Mouse (Mus musculus) midbrain, embryonic 15.5 days (tissue): ENCODE results near the gene Mlx. TPM values are rescaled to one million over a fixed set of nuclear protein-coding genes. Genes with fewer than 3 reads are reported as not detected.
"Not testable (repeated sequence)": the region's sequence is repeated elsewhere in the genome, so short reads cannot be mapped to it uniquely, and the experiment has no call there.

Experiments
- ATAC-seq: fragments of 200-750 bp; cut with Nextera tagmentation; replicated peaks from 2 replicates; pipeline ENCODE4 v1.8.0; 2017; ENCODE audit warnings: moderate TSS enrichment
- H3K27ac ChIP-seq: fragments of 300-500 bp; sonication (generic); 2 replicates; pipeline ENCODE4 v1.5.1; 2015; ENCODE audit warnings: mild to moderate bottlenecking, inconsistent platforms
- H3K27me3 ChIP-seq: fragments of 300-500 bp; sonication (generic); replicated peaks from 2 replicates; pipeline ENCODE4 v1.6.1; 2015; ENCODE audit warnings: inconsistent platforms
- H3K36me3 ChIP-seq: fragments of 300-500 bp; sonication (generic); replicated peaks from 2 replicates; pipeline ENCODE4 v1.6.1; 2015; ENCODE audit warnings: inconsistent platforms
- H3K4me1 ChIP-seq: fragments of 300-500 bp; sonication (generic); 2 replicates; pipeline ENCODE4 v1.6.1; 2015; ENCODE audit warnings: inconsistent platforms
- H3K4me2 ChIP-seq: fragments of 300-500 bp; sonication (generic); 2 replicates; pipeline ENCODE4 v1.6.1; 2015; ENCODE audit warnings: inconsistent platforms, mild to moderate bottlenecking, moderate library complexity
- H3K4me3 ChIP-seq: fragments of 300-500 bp; sonication (generic); 2 replicates; pipeline ENCODE4 v1.5.1; 2015; ENCODE audit warnings: mild to moderate bottlenecking, inconsistent platforms
- H3K9ac ChIP-seq: fragments of 300-500 bp; sonication (generic); 2 replicates; pipeline ENCODE4 v1.6.1; 2015; ENCODE audit warnings: mild to moderate bottlenecking, inconsistent platforms
- H3K9me3 ChIP-seq: fragments of 300-500 bp; sonication (generic); 2 replicates; pipeline ENCODE4 v1.6.1; 2016; ENCODE audit warnings: inconsistent platforms
- whole genome bisulfite sequencing: fragments of 180-500 bp; shearing (Covaris S2); methylation state at CpG from one replicate; pipeline ENCODE4 v1.1.7; 2015; ENCODE audit warnings: mixed read lengths; 5-methylcytosine and 5-hydroxymethylcytosine counted together
- polyA plus RNA-seq: library from polyadenylated mRNA; unstranded; fragments of >200 nt; fragmentation: Nextera tagmentation; extraction: Ambion mirVana; gene quantifications from 2 replicates; pipeline ENCODE4 v1.2.1, GENCODE M21; 2015

Gene Mlx
- polyA plus RNA-seq, 1 experiment from 2014 or later = 103 TPM

DNA sequence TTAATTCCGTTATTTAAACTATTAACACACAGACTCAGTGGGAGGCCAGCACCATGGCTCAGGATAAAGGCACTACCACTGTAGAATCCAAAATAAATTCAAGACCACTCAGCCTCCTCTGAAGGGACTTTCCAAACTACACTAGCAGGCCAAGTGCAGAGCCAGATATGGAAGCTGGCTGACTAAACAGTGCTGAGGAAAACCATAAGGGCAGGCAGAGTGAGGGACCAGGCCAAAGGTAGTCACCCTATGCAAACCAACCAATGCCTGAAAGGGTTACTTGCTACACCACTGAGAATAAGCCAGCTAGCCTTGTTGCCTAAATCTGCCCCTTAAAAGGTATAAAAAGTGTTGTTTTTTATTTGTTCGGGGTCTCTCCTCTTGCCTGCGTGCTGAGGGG, 25.1 kb downstream of the Mlx start:
- H3K4me3 ChIP-seq = no peak overlapping the region
- no peaks in the 10 kb centered on the region for H3K27me3 ChIP-seq
- no peaks in the 10 kb centered on the region for H3K9me3 ChIP-seq
- no peak overlapping the region for H3K4me2 ChIP-seq
- no peak for ATAC-seq
- H3K9ac ChIP-seq = no peak overlapping the region
- 88% methylated on average over 3 of the region's 3 CpGs for WGBS
- H3K36me3 ChIP-seq = no peaks in the 10 kb centered on the region
- no peak overlapping the region for H3K27ac ChIP-seq
- H3K4me1 ChIP-seq = peaks cover 13% of the 10 kb centered on the region

GRCm38 (mm10) chr11:101115564-101115963, 28.5 kb downstream of the Mlx start:
- Histone ChIP-seq H3K9ac (no peak overlapping the region), H3K9me3 (no peaks in the 10 kb centered on the region), H3K27ac (no peak overlapping the region), H3K4me1 (peaks cover 36% of the 10 kb centered on the region), H3K4me2 (no peak overlapping the region), H3K36me3 (no peaks in the 10 kb centered on the region), H3K27me3 (no peaks in the 10 kb centered on the region), H3K4me3 (no peak overlapping the region)
- ATAC-seq = no peak
- WGBS = 67% methylated on average over 2 of the region's 2 CpGs

- Histone ChIP-seq H3K27me3 (no peaks in the 10 kb centered on the region), H3K27ac (no peak overlapping the region), H3K4me2 (peak overlapping the region; percentile 97), H3K9me3 (no peaks in the 10 kb centered on the region), H3K36me3 (no peaks in the 10 kb centered on the region; the same call in 1 of the 2 replicates), H3K4me1 (peaks cover 50% of the 10 kb centered on the region), H3K9ac (no peak overlapping the region), H3K4me3 (peak overlapping the region; percentile 84; the same call in 1 of the 2 replicates)
- no peak for ATAC-seq
- WGBS = 50% methylated on average over 4 of the region's 4 CpGs
These were observed 31.0 kb downstream of the Mlx start for GRCm38 (mm10) chr11:101118105-101118504.

GRCm38 (mm10) chr11:101119131-101119760, 32.2 kb downstream of the Mlx start:
- Histone ChIP-seq H3K27ac (peak overlapping the region; percentile 89), H3K27me3 (no peaks in the 10 kb centered on the region), H3K9me3 (no peaks in the 10 kb centered on the region), H3K9ac (peak overlapping the region; percentile 95), H3K4me2 (peak overlapping the region; percentile 97), H3K4me3 (peak overlapping the region; percentile 84), H3K36me3 (peaks cover 9% of the 10 kb centered on the region), H3K4me1 (peaks cover 50% of the 10 kb centered on the region)
- peak; percentile 83 for ATAC-seq
- under 1% methylated on average over 36 of the region's 39 CpGs for WGBS

DNA sequence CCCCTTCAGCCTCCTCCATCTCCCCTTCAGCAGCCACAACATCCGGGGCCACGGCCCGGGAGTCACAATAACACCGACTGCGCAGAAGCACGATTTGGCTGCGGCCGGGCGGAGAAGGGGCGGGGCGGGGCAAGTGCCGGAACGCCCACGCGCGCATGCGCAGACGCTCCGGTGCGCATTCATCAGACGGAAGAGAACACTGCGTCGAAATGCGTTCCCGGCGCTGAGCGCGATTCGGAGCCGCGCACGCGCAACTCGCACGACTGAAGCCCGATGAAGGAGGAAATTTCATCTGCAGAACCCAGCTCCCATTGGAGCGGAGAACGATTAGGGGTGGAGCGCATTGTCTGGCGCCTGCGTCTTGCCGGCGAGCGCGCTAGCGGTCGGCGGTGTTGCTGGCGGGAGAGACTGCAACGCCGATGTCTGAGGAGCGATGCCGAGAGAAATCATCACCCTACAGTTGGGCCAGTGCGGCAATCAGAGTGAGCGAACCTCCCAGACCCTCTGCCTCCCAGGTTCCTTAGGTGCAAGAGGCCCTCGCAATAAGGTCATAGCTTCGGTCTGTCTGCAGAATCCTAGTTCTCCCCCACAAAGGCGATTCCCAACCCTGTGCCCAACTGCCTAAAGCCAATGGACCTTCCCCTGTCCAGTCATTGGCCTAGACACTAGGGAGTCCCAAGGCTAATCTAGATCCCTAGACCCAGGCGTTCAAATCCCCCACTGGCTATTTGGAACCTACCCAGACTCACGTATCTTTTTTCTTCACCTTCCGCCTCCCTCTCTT, 32.9 kb downstream of the Mlx start, which contains the start of the genes Retreg3 and Tubg1:
Retreg3 (minus strand) TSS at position 133 of the 784 bp plus-strand sequence.
Tubg1 (plus strand) TSS at position 178 of the 784 bp plus-strand sequence.
- ATAC-seq = peak; percentile 97

GRCm38 (mm10) chr11:101120545-101121188, 33.6 kb downstream of the Mlx start:
- Histone ChIP-seq H3K4me3 (peak overlapping the region; percentile 84), H3K9ac (peak overlapping the region; percentile 67), H3K4me1 (peaks cover 45% of the 10 kb centered on the region), H3K36me3 (peaks cover 12% of the 10 kb centered on the region), H3K4me2 (peak overlapping the region; percentile 97), H3K9me3 (no peaks in the 10 kb centered on the region), H3K27ac (peak overlapping the region; percentile 86), H3K27me3 (no peaks in the 10 kb centered on the region)
- ATAC-seq = no peak
- 21% methylated on average over 19 of the region's 19 CpGs for WGBS

More for the DNA sequence above, 32.9 kb downstream of the Mlx start, which contains the start of the genes Retreg3 and Tubg1:
- under 1% methylated on average over 61 of the region's 61 CpGs for WGBS
- H3K4me2 ChIP-seq = peak within 1 kb of the TSS; percentile 97
- peak within 1 kb of the TSS; percentile 89 for H3K27ac ChIP-seq
- H3K27me3 ChIP-seq = no peaks in the 10 kb centered on the region
- peak within 1 kb of the TSS; percentile 84 for H3K4me3 ChIP-seq
- no peaks in the 10 kb centered on the region for H3K9me3 ChIP-seq
- peaks cover 50% of the 10 kb centered on the region for H3K4me1 ChIP-seq
- peaks cover 9% of the 10 kb centered on the region for H3K36me3 ChIP-seq
- H3K9ac ChIP-seq = peak within 1 kb of the TSS; percentile 95

DNA sequence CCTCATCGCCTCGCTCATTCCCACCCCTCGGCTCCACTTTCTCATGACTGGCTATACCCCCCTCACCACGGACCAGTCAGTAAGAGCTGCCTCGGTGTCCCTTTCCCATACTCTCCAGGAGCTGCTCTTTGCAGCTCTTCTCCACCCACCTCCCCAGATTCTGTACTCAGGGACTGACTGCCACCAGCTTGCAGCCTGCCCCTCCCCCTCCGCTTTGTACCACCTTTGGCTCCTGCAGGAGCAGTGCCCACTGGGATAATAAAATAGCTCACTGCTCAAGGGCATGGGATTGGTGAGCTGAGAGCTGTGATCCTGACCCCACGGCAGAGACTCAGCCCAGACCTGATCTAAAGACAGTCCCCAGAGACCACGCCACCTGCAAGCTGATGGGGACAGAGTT, 37.4 kb downstream of the Mlx start:
- H3K4me3 ChIP-seq, H3K9ac ChIP-seq, H3K27ac ChIP-seq, H3K9me3 ChIP-seq, ATAC-seq, H3K27me3 ChIP-seq, H3K4me2 ChIP-seq: not testable (repeated sequence)
- Histone ChIP-seq H3K36me3 (peaks cover 25% of the 10 kb centered on the region), H3K4me1 (peaks cover 16% of the 10 kb centered on the region)
- WGBS = 96% methylated on average over 8 of the region's 8 CpGs

DNA sequence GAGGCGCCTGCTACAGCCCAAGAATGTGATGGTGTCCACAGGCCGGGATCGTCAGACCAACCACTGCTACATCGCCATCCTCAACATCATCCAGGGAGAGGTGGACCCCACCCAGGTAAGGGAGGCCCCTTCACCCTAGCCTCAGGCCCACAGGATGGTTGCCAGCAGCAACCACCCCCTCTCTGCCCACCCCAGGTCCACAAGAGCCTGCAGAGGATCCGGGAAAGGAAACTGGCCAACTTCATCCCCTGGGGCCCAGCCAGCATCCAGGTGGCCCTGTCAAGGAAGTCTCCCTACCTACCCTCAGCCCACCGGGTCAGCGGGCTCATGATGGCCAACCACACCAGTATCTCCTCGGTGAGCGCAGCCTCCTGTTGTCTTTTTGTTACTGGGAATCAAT, 37.9 kb downstream of the Mlx start:
- not testable (repeated sequence) for ATAC-seq, H3K9ac ChIP-seq
- 97% methylated on average over 9 of the region's 9 CpGs for WGBS

DNA sequence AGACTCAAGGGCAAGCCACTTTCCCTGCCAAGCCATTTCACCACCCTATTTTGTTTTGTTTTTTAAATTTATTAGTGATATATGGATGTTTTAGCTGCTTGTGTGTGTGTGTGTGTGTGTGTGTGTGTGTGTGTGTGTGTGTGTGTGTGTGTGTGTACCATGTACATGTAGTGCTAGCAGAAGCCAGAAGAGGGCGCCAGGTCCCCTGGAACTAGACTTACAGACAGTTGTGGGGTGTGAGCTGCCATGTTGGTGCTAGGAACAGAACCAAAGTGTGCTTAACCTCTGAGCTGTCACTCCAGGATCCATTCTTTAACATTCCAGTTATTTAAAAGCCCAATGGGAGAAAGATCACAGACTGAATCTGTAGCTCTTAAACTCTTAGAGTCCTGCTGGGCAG, 40.0 kb downstream of the Mlx start:
- H3K4me3 ChIP-seq = no peak overlapping the region
- H3K9ac ChIP-seq = no peak overlapping the region
- no peaks in the 10 kb centered on the region for H3K4me1 ChIP-seq
- H3K9me3 ChIP-seq = no peaks in the 10 kb centered on the region
- 92% methylated on average over 1 of the region's 1 CpGs for WGBS
- no peak overlapping the region for H3K4me2 ChIP-seq
- H3K27ac ChIP-seq = no peak overlapping the region
- ATAC-seq = no peak
- no peaks in the 10 kb centered on the region for H3K27me3 ChIP-seq
- peaks cover 25% of the 10 kb centered on the region for H3K36me3 ChIP-seq

More for the DNA sequence above, 37.9 kb downstream of the Mlx start:
- H3K27me3 ChIP-seq, H3K4me2 ChIP-seq, H3K27ac ChIP-seq, H3K4me3 ChIP-seq, H3K9me3 ChIP-seq: not testable (repeated sequence)
- Histone ChIP-seq H3K4me1 (peaks cover 16% of the 10 kb centered on the region), H3K36me3 (peaks cover 25% of the 10 kb centered on the region)

GRCm38 (mm10) chr11:101128996-101129577, 42.0 kb downstream of the Mlx start:
- Histone ChIP-seq H3K9me3 (no peaks in the 10 kb centered on the region), H3K4me1 (no peaks in the 10 kb centered on the region), H3K9ac (no peak overlapping the region), H3K36me3 (peaks cover 16% of the 10 kb centered on the region), H3K27ac (no peak overlapping the region), H3K4me2 (no peak overlapping the region), H3K4me3 (no peak overlapping the region), H3K27me3 (no peaks in the 10 kb centered on the region)
- WGBS = 87% methylated on average over 11 of the region's 11 CpGs
- ATAC-seq = no peak

DNA sequence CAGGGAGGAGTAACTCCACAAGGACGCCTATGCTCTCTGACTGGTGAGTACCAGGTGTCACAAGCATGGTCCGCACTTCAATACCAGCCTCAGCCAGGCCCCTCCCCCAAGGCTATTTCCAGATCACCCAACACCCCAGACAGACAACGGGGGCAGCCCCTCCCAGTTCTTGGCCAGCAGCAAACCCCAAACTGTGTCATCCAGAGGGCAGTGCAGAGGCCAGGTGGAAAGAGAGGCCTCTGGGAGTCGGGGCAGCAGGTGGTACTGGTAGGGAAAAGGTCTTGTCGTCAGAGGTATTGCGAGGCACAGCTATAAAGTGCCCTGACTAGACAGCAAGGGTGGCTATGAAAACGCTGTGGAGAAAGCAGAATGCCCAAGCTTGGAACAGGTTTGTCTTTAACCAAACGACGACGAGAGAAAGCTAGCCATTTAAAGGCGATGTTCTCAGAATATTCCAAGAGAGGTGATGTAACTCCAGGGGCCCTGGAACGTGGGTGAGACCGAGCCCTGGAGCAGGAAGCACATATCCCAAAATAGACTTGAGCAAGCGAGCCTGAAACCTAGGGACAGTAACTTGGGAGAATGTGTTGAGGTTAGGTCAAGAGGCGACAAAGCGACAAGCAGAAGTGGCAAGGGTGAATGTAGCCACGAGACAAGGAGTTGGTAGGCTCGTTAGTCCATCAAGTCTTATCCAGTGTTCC, 43.1 kb downstream of the Mlx start:
- ATAC-seq = no peak
- WGBS = 57% methylated on average over 18 of the region's 18 CpGs

More for the DNA sequence above, 43.1 kb downstream of the Mlx start:
- no peak overlapping the region for H3K4me2 ChIP-seq
- H3K36me3 ChIP-seq = peaks cover 16% of the 10 kb centered on the region
- no peak overlapping the region for H3K9ac ChIP-seq
- H3K4me1 ChIP-seq = no peaks in the 10 kb centered on the region
- no peak overlapping the region for H3K27ac ChIP-seq
- H3K9me3 ChIP-seq = no peaks in the 10 kb centered on the region
- no peak overlapping the region for H3K4me3 ChIP-seq
- H3K27me3 ChIP-seq = no peaks in the 10 kb centered on the region
